Mouse (Mus musculus) erythroblast, embryonic 14.5 days (primary cell): ENCODE data around the gene Rexo5. TPM values are rescaled to one million over a fixed set of nuclear protein-coding genes. Genes with fewer than 3 reads are reported as not detected.
A peak's percentile ranks its signal among the peaks of the same experiment; 100 is the strongest.

Experiments used
- H3K27me3 ChIP-seq: 2 replicates; pipeline ENCODE4 v1.6.1; 2012; ENCODE audit warnings: inconsistent platforms; ENCODE audit not compliant: control insufficient read depth
- H3K36me3 ChIP-seq: 2 replicates; pipeline ENCODE4 v1.6.1; 2012; ENCODE audit warnings: mild to moderate bottlenecking, inconsistent platforms; ENCODE audit not compliant: control insufficient read depth
- H3K4me1 ChIP-seq: 2 replicates; pipeline ENCODE4 v1.6.1; 2012; ENCODE audit warnings: inconsistent platforms; ENCODE audit not compliant: control insufficient read depth
- H3K4me3 ChIP-seq: replicated peaks from 2 replicates; pipeline ENCODE3; 2012; ENCODE audit warnings: moderate library complexity, mild to moderate bottlenecking, inconsistent platforms
- H3K9me3 ChIP-seq: 2 replicates; pipeline ENCODE4 v1.6.1; 2012; ENCODE audit warnings: low read length, inconsistent platforms, mixed read lengths; ENCODE audit not compliant: control insufficient read depth
- GATA1 ChIP-seq: IDR thresholded peaks from 2 replicates; pipeline ENCODE4 v1.6.1; 2012; ENCODE audit warnings: low read length, inconsistent platforms, mixed read lengths
- TAL1 ChIP-seq: IDR thresholded peaks from 3 replicates; pipeline ENCODE4 v1.6.1; 2012; ENCODE audit warnings: low read length, inconsistent platforms, mixed read lengths
- polyA plus RNA-seq: library from polyadenylated mRNA; stranded (reverse); fragments of >175 nt; gene quantifications from 2 replicates; pipeline ENCODE4 v1.2.3, GENCODE M21; 2012

Gene Rexo5
- 0.24 and 0.56 TPM in 2 replicates for polyA plus RNA-seq

- peaks cover 21% of the 10 kb centered on the region for H3K4me1 ChIP-seq
- no peaks in the 10 kb centered on the region for H3K27me3 ChIP-seq
- H3K4me3 ChIP-seq: peak within 1 kb of the TSS; percentile 82
- H3K9me3 ChIP-seq: no peaks in the 10 kb centered on the region
- TF ChIP-seq GATA1 (no peak), TAL1 (no peak)
- peaks cover 29% of the 10 kb centered on the region for H3K36me3 ChIP-seq
These were observed at the start of gene Rexo5, which contains the start of gene Eri2 for GRCm38 (mm10) chr7:119793586-119794250. Rexo5 (plus strand) TSS chr7:119794006. Eri2 (minus strand) TSS chr7:119794058.

- no peak for TF ChIP-seq TAL1
- no peak for TF ChIP-seq GATA1
These were observed 49.5 kb upstream of the Rexo5 start for GRCm38 (mm10) chr7:119744321-119744720.

GRCm38 (mm10) chr7:119745869-119746268 is 47.9 kb upstream of the Rexo5 start:
- no peak for TF ChIP-seq GATA1
- TF ChIP-seq TAL1: no peak
- H3K4me3 ChIP-seq: no peak overlapping the region
- no peaks in the 10 kb centered on the region for H3K36me3 ChIP-seq
- no peaks in the 10 kb centered on the region for H3K9me3 ChIP-seq
- peaks cover 2% of the 10 kb centered on the region; the same call in 1 of the 2 replicates for H3K4me1 ChIP-seq
- H3K27me3 ChIP-seq: 0 out of 2 replicates have a peak, but pooled peaks cover 2% of the 10 kb centered on the region

More at GRCm38 (mm10) chr7:119744321-119744720, 49.5 kb upstream of the Rexo5 start:
- Histone ChIP-seq H3K9me3 (no peaks in the 10 kb centered on the region), H3K4me3 (no peak overlapping the region), H3K4me1 (peaks cover 2% of the 10 kb centered on the region; the same call in 1 of the 2 replicates), H3K36me3 (no peaks in the 10 kb centered on the region), H3K27me3 (peaks cover 2% of the 10 kb centered on the region; the same call in 1 of the 2 replicates)

- H3K27me3 ChIP-seq: 0 out of 2 replicates have a peak, but pooled peaks cover 2% of the 10 kb centered on the region
- TF ChIP-seq GATA1 (no peak), TAL1 (no peak)
- peaks cover 2% of the 10 kb centered on the region; the same call in 1 of the 2 replicates for H3K4me1 ChIP-seq
- H3K4me3 ChIP-seq: no peak overlapping the region
- no peaks in the 10 kb centered on the region for H3K36me3 ChIP-seq
- H3K9me3 ChIP-seq: no peaks in the 10 kb centered on the region
These were observed 45.0 kb upstream of the Rexo5 start for GRCm38 (mm10) chr7:119748761-119749160.

GRCm38 (mm10) chr7:119749942-119750341 is 43.9 kb upstream of the Rexo5 start:
- no peaks in the 10 kb centered on the region for H3K36me3 ChIP-seq
- TF ChIP-seq TAL1 (no peak), GATA1 (no peak)
- no peaks in the 10 kb centered on the region for H3K9me3 ChIP-seq
- H3K4me1 ChIP-seq: no peaks in the 10 kb centered on the region
- no peaks in the 10 kb centered on the region for H3K27me3 ChIP-seq
- H3K4me3 ChIP-seq: no peak overlapping the region

GRCm38 (mm10) chr7:119753696-119754095 is 40.1 kb upstream of the Rexo5 start:
- H3K27me3 ChIP-seq: no peaks in the 10 kb centered on the region
- H3K4me1 ChIP-seq: no peaks in the 10 kb centered on the region
- TF ChIP-seq GATA1: no peak
- TF ChIP-seq TAL1: no peak
- H3K4me3 ChIP-seq: no peak overlapping the region
- no peaks in the 10 kb centered on the region for H3K9me3 ChIP-seq
- no peaks in the 10 kb centered on the region for H3K36me3 ChIP-seq

GRCm38 (mm10) chr7:119760527-119760951 is 33.3 kb upstream of the Rexo5 start, which contains the start of gene Acsm3:
Acsm3 (plus strand) TSS chr7:119760923.
- TF ChIP-seq GATA1 (no peak), TAL1 (no peak)
- no peak within 1 kb of the TSS for H3K4me3 ChIP-seq
- no peaks in the 10 kb centered on the region for H3K36me3 ChIP-seq
- H3K27me3 ChIP-seq: no peaks in the 10 kb centered on the region
- H3K9me3 ChIP-seq: no peaks in the 10 kb centered on the region
- H3K4me1 ChIP-seq: no peaks in the 10 kb centered on the region

- Histone ChIP-seq H3K36me3 (no peaks in the 10 kb centered on the region), H3K4me1 (no peaks in the 10 kb centered on the region), H3K4me3 (no peak overlapping the region), H3K9me3 (no peaks in the 10 kb centered on the region), H3K27me3 (no peaks in the 10 kb centered on the region)
- TF ChIP-seq TAL1: no peak
- TF ChIP-seq GATA1: no peak
These were observed 31.6 kb upstream of the Rexo5 start for GRCm38 (mm10) chr7:119762166-119762697.

- no peak for TF ChIP-seq GATA1
- TF ChIP-seq TAL1: no peak
- no peaks in the 10 kb centered on the region for H3K9me3 ChIP-seq
- no peaks in the 10 kb centered on the region for H3K36me3 ChIP-seq
- H3K27me3 ChIP-seq: no peaks in the 10 kb centered on the region
- no peaks in the 10 kb centered on the region for H3K4me1 ChIP-seq
- no peak overlapping the region for H3K4me3 ChIP-seq
These were observed 29.4 kb upstream of the Rexo5 start for GRCm38 (mm10) chr7:119764377-119764776.
